Mouse (Mus musculus): ENCODE results near the gene Cab39. TPM values are rescaled to one million over a fixed set of nuclear protein-coding genes. Genes with fewer than 3 reads are reported as not detected.
"Not testable (repeated sequence)": the region's sequence is repeated elsewhere in the genome, so short reads cannot be mapped to it uniquely, and the experiment has no call there.

Cab39 gene
- polyA plus RNA-seq, 1 experiment from 2014 or later, result 34.0 TPM

- no peak for DNase-seq (ENCODE audit: extremely low spot score, low spot score)
- H3K9me3 ChIP-seq, result no peaks in the 10 kb centered on the region
- 85% methylated on average over 1 of the region's 1 CpGs for WGBS
- H3K36me3 ChIP-seq (replicated peaks), result peaks cover 20% of the 10 kb centered on the region
- H3K27me3 ChIP-seq (ENCODE audit: poor library complexity, severe bottlenecking), result no peaks in the 10 kb centered on the region
- no peak overlapping the region for H3K4me3 ChIP-seq
- peaks cover 10% of the 10 kb centered on the region for H3K4me1 ChIP-seq
- no peak overlapping the region for H3K27ac ChIP-seq
Observed at GRCm38 (mm10) chr1:85799776-85800175, 6.5 kb downstream of the Cab39 start.

GRCm38 (mm10) chr1:85802517-85802916 is 9.3 kb downstream of the Cab39 start:
- 98% methylated on average over 1 of the region's 1 CpGs for WGBS
- Histone ChIP-seq H3K27ac (no peak overlapping the region), H3K9me3 (no peaks in the 10 kb centered on the region), H3K27me3 (ENCODE audit: poor library complexity, severe bottlenecking) (no peaks in the 10 kb centered on the region), H3K4me1 (no peaks in the 10 kb centered on the region), H3K4me3 (no peak overlapping the region), H3K36me3 (replicated peaks) (peaks cover 5% of the 10 kb centered on the region; the same call in 1 of the 2 replicates)
- no peak for DNase-seq (ENCODE audit: extremely low spot score, low spot score)

GRCm38 (mm10) chr1:85804551-85804950 is 11.3 kb downstream of the Cab39 start:
- Histone ChIP-seq H3K36me3 (replicated peaks) (peaks cover 5% of the 10 kb centered on the region; the same call in 1 of the 2 replicates), H3K27ac (no peak overlapping the region), H3K27me3 (ENCODE audit: poor library complexity, severe bottlenecking) (no peaks in the 10 kb centered on the region), H3K4me1 (0 out of 2 replicates have a peak, but pooled peaks cover under 1% of the 10 kb centered on the region), H3K4me3 (no peak overlapping the region), H3K9me3 (no peaks in the 10 kb centered on the region)
- WGBS, result 93% methylated on average over 8 of the region's 8 CpGs
- DNase-seq (ENCODE audit: extremely low spot score, low spot score), result no peak

GRCm38 (mm10) chr1:85809256-85809655 is 16.0 kb downstream of the Cab39 start:
- no peaks in the 10 kb centered on the region for H3K27me3 ChIP-seq (ENCODE audit: poor library complexity, severe bottlenecking)
- H3K27ac ChIP-seq, result no peak overlapping the region
- no peak overlapping the region for H3K4me3 ChIP-seq
- H3K4me1 ChIP-seq, result 0 out of 2 replicates have a peak, but pooled peaks cover 11% of the 10 kb centered on the region
- DNase-seq (ENCODE audit: extremely low spot score, low spot score), result no peak
- H3K9me3 ChIP-seq, result no peaks in the 10 kb centered on the region
- peaks cover 5% of the 10 kb centered on the region; the same call in 1 of the 2 replicates for H3K36me3 ChIP-seq (replicated peaks)
- WGBS, result 86% methylated on average over 4 of the region's 4 CpGs

GRCm38 (mm10) chr1:85810343-85810742 is 17.1 kb downstream of the Cab39 start:
- 0 out of 2 replicates have a peak, but pooled peaks cover 12% of the 10 kb centered on the region for H3K4me1 ChIP-seq
- no peak overlapping the region for H3K4me3 ChIP-seq
- H3K27ac ChIP-seq, result no peak overlapping the region
- H3K9me3 ChIP-seq, result no peaks in the 10 kb centered on the region
- no peaks in the 10 kb centered on the region for H3K27me3 ChIP-seq (ENCODE audit: poor library complexity, severe bottlenecking)
- no peak for DNase-seq (ENCODE audit: extremely low spot score, low spot score)
- no peaks in the 10 kb centered on the region for H3K36me3 ChIP-seq (replicated peaks)
- WGBS, result 89% methylated on average over 2 of the region's 2 CpGs

GRCm38 (mm10) chr1:85810787-85811186 is 17.5 kb downstream of the Cab39 start:
- 90% methylated on average over 2 of the region's 2 CpGs for WGBS
- no peaks in the 10 kb centered on the region for H3K36me3 ChIP-seq (replicated peaks)
- H3K27ac ChIP-seq, result no peak overlapping the region
- H3K9me3 ChIP-seq, result no peaks in the 10 kb centered on the region
- no peak for DNase-seq (ENCODE audit: extremely low spot score, low spot score)
- H3K4me3 ChIP-seq, result no peak overlapping the region
- H3K27me3 ChIP-seq (ENCODE audit: poor library complexity, severe bottlenecking), result no peaks in the 10 kb centered on the region
- H3K4me1 ChIP-seq, result 0 out of 2 replicates have a peak, but pooled peaks cover 12% of the 10 kb centered on the region

- H3K9me3 ChIP-seq; H3K4me3 ChIP-seq; DNase-seq (ENCODE audit: extremely low spot score, low spot score); H3K27me3 ChIP-seq (ENCODE audit: poor library complexity, severe bottlenecking); H3K27ac ChIP-seq: not testable (repeated sequence)
- Histone ChIP-seq H3K4me1 (0 out of 2 replicates have a peak, but pooled peaks cover 12% of the 10 kb centered on the region), H3K36me3 (replicated peaks) (peaks cover 16% of the 10 kb centered on the region)
Observed at GRCm38 (mm10) chr1:85814213-85814612, 21.0 kb downstream of the Cab39 start.

- no peak overlapping the region for H3K4me3 ChIP-seq
- no peak overlapping the region for H3K27ac ChIP-seq
- no peaks in the 10 kb centered on the region for H3K9me3 ChIP-seq
- WGBS, result 93% methylated on average over 6 of the region's 6 CpGs
- DNase-seq (ENCODE audit: extremely low spot score, low spot score), result no peak
- H3K27me3 ChIP-seq (ENCODE audit: poor library complexity, severe bottlenecking), result no peaks in the 10 kb centered on the region
- 0 out of 2 replicates have a peak, but pooled peaks cover 7% of the 10 kb centered on the region for H3K4me1 ChIP-seq
- peaks cover 55% of the 10 kb centered on the region for H3K36me3 ChIP-seq (replicated peaks)
Observed at GRCm38 (mm10) chr1:85818121-85818520, 24.9 kb downstream of the Cab39 start.

- Histone ChIP-seq H3K36me3 (replicated peaks) (peaks cover 59% of the 10 kb centered on the region), H3K4me1 (no peaks in the 10 kb centered on the region), H3K9me3 (no peaks in the 10 kb centered on the region), H3K4me3 (no peak overlapping the region), H3K27me3 (ENCODE audit: poor library complexity, severe bottlenecking) (no peaks in the 10 kb centered on the region), H3K27ac (no peak overlapping the region)
- WGBS, result 96% methylated on average over 1 of the region's 1 CpGs
- no peak for DNase-seq (ENCODE audit: extremely low spot score, low spot score)
Observed at GRCm38 (mm10) chr1:85819695-85820094, 26.5 kb downstream of the Cab39 start.

- Histone ChIP-seq H3K4me1 (no peaks in the 10 kb centered on the region), H3K4me3 (no peak overlapping the region), H3K27me3 (ENCODE audit: poor library complexity, severe bottlenecking) (no peaks in the 10 kb centered on the region), H3K27ac (no peak overlapping the region), H3K9me3 (no peaks in the 10 kb centered on the region), H3K36me3 (replicated peaks) (peaks cover 64% of the 10 kb centered on the region)
- no peak for DNase-seq (ENCODE audit: extremely low spot score, low spot score)
- WGBS, result 93% methylated on average over 8 of the region's 8 CpGs
Observed at GRCm38 (mm10) chr1:85822239-85822638, 29.0 kb downstream of the Cab39 start.

GRCm38 (mm10) chr1:85824905-85825304 is 31.7 kb downstream of the Cab39 start:
- no peak for DNase-seq (ENCODE audit: extremely low spot score, low spot score)
- no peak overlapping the region for H3K27ac ChIP-seq
- H3K4me1 ChIP-seq, result no peaks in the 10 kb centered on the region
- H3K4me3 ChIP-seq, result no peak overlapping the region
- no peaks in the 10 kb centered on the region for H3K27me3 ChIP-seq (ENCODE audit: poor library complexity, severe bottlenecking)
- H3K9me3 ChIP-seq, result no peaks in the 10 kb centered on the region
- H3K36me3 ChIP-seq (replicated peaks), result peaks cover 57% of the 10 kb centered on the region
- 94% methylated on average over 3 of the region's 3 CpGs for WGBS

GRCm38 (mm10) chr1:85827166-85827565 is 33.9 kb downstream of the Cab39 start:
- Histone ChIP-seq H3K4me1 (no peaks in the 10 kb centered on the region), H3K9me3 (no peaks in the 10 kb centered on the region), H3K27ac (no peak overlapping the region), H3K36me3 (replicated peaks) (peaks cover 37% of the 10 kb centered on the region), H3K27me3 (ENCODE audit: poor library complexity, severe bottlenecking) (no peaks in the 10 kb centered on the region), H3K4me3 (no peak overlapping the region)
- 88% methylated on average over 5 of the region's 5 CpGs for WGBS
- DNase-seq (ENCODE audit: extremely low spot score, low spot score), result no peak

GRCm38 (mm10) chr1:85829016-85829415 is 35.8 kb downstream of the Cab39 start:
- DNase-seq (ENCODE audit: extremely low spot score, low spot score), result no peak
- WGBS, result 95% methylated on average over 1 of the region's 1 CpGs
- Histone ChIP-seq H3K9me3 (no peaks in the 10 kb centered on the region), H3K27ac (no peak overlapping the region), H3K36me3 (replicated peaks) (peaks cover 23% of the 10 kb centered on the region), H3K4me3 (no peak overlapping the region), H3K4me1 (no peaks in the 10 kb centered on the region), H3K27me3 (ENCODE audit: poor library complexity, severe bottlenecking) (no peaks in the 10 kb centered on the region)

GRCm38 (mm10) chr1:85838056-85838455 is 44.8 kb downstream of the Cab39 start:
- H3K4me1 ChIP-seq, result no peaks in the 10 kb centered on the region
- no peak overlapping the region for H3K4me3 ChIP-seq
- H3K27ac ChIP-seq, result no peak overlapping the region
- peaks cover 56% of the 10 kb centered on the region for H3K36me3 ChIP-seq (replicated peaks)
- no peak for DNase-seq (ENCODE audit: extremely low spot score, low spot score)
- WGBS, result 90% methylated on average over 4 of the region's 4 CpGs
- no peaks in the 10 kb centered on the region for H3K9me3 ChIP-seq
- no peaks in the 10 kb centered on the region for H3K27me3 ChIP-seq (ENCODE audit: poor library complexity, severe bottlenecking)
